Mouse (Mus musculus) myocyte (in vitro differentiated cells): ENCODE results near the gene Mad1l1.

Experiments used
- CEBPB ChIP-seq: IDR thresholded peaks from 2 replicates; pipeline ENCODE4 v1.6.1; 2011; ENCODE audit warnings: mild to moderate bottlenecking, moderate library complexity; ENCODE audit not compliant: poor library complexity, insufficient read depth, severe bottlenecking
- E2F4 ChIP-seq: IDR thresholded peaks from one replicate; pipeline ENCODE4 v1.6.1; 2011; ENCODE audit warnings: mild to moderate bottlenecking, control low read depth, moderate library complexity; ENCODE audit not compliant: insufficient read depth
- POLR2A ChIP-seq: IDR thresholded peaks from one replicate; pipeline ENCODE4 v1.6.1; 2011; ENCODE audit warnings: low read depth, mild to moderate bottlenecking, control low read depth, moderate library complexity; ENCODE audit not compliant: insufficient read length
- TCF12 ChIP-seq: IDR thresholded peaks from one replicate; pipeline ENCODE4 v1.6.1; 2011; ENCODE audit warnings: mild to moderate bottlenecking, control low read depth; ENCODE audit not compliant: poor library complexity, insufficient read depth, severe bottlenecking

GRCm38 (mm10) chr5:140006861-140007260 is 314.5 kb downstream of the Mad1l1 start:
- TF ChIP-seq POLR2A (no peak), TCF12 (no peak), E2F4 (no peak), CEBPB (no peak)
